Mouse (Mus musculus) CH12F3 (cell line): ENCODE data around the gene Tbx6.

Source experiments
- in situ Hi-C: fragments of 300-500 bp; cut with MboI; formaldehyde crosslinking; loops from 2 replicates; pipeline ENCODE4 v1.14.3; 2020; ENCODE audit warnings: low sequenced_read_pairs

The Tbx6 gene

DNA sequence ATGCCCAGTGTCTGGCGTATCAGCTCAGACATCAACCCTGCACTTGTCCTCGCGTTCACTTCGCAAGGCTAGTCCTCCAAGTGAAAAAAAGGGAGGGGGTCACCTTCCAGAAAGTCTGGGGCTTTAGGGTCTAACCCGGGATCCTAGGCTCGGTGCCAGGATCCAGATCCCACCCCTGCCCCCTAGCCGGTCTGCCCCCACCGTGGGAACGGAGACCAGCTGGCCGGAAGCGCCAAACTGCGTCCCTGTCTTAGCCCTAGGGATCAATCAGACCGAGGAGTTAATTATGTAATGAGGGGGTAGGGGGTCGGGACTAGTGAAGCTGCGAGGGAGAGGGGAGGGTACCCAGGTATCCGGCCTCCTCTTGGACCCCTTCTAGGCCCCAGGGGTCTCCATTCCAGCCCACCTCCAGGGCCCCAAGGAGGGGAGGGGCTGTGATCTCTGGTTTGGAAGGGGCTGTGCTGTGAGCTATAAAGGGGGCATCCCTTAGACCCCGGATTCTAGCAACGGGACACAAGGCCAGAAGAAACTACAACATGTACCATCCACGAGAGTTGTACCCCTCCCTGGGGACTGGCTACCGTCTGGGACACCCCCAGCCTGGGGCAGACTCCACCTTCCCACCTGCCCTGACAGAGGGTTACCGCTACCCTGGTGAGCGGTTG lies at the start of gene Tbx6:
Tbx6 (plus strand) TSS at position 513 of the 665 bp plus-strand sequence.
- in situ Hi-C loops: no loop called here

DNA sequence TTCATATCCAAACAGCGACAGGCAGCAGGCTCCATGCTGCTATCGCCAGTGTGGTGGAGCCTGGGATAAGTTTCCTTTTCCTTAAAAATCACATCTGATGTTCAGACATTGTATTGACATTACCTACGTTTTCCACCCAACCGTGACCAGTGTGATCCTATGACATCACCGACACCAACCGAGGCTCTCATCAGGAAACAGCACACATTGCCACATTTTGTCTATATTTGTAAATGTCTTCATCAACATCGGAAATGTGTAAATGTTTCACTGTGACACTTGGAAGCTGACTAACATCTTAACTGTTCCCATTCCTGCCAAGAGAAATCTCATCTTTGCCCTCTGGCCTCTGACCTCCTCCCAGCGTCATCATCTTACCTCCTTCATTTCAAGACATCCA lies 45.2 kb upstream of the Tbx6 start:
- in situ Hi-C loops: loop anchor here (25.0 kb wide), 1 partner anchor 926 kb away; no protein-coding TSS in a partner anchor

DNA sequence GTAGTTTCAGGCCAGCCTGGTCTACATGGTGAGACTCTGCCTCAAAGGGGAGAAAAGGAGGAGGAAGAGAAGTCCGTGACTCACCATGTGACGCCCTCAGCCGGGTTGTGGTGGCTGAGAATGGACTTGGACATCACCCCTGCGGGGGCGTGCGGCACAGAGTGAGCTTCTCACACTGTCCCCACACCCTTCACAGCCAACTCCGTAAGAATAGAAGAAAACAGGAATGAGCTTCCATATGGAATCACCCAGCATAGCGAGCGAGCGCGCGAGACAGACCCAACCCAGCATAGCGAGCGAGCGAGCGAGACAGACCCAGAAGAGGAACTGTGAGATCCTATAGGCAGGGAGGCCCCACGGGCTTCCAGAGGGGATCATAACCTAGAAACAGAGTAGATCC lies 41.7 kb upstream of the Tbx6 start:
- in situ Hi-C loops: loop anchor here (25.0 kb wide), 1 partner anchor 923 kb away; no protein-coding TSS in a partner anchor

DNA sequence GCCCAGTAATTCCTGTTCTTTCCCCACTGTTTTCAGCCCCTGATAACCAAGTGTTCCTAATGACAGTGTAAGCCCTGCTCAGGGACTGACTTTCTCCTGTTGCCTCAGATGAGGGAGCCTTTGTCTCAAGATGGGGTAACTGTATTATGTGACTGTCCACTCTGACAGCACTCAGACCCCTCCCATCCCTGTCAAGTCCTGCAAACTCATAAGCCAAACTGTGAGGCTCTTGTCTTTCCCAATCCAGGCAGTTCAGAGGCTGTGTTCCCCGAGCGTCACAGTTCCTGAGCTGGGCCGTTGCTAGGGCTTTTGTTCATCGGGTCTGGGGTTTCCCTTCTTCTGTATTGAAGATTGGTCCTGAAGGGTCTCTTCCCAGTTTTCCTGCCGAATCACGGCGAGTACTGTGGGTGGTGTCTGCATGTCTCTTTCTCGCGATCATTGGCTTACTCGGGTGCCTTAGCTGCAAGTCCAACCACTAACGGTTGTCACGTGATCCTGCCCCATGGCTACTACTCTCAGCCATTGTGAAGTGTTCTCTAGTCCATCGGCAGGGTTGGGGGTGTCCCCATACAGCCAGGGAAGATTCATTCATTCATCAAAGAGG lies 41.0 kb upstream of the Tbx6 start:
- in situ Hi-C loops: loop anchor here (25.0 kb wide), 1 partner anchor 922 kb away; no protein-coding TSS in a partner anchor

DNA sequence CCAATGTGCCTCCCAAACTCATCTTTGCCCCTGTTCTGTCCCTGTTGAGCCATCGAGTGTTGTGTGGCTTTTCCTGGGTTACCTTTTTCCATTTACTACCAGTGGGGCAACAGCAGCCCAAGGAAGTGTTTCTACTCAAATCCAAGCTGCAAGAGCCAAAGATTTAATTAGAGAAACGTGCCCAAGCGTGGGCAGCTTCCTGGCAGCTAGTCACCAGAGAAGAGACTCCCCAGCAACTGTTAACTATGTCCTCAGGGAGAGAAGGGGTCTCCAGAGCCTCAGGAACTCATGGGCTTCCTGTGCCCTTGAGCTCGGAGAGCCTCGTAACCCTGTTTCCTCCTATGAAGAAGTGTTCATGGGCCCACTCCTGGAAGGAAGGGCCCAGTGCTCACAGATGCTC lies 40.3 kb upstream of the Tbx6 start:
- in situ Hi-C loops: loop anchor here (25.0 kb wide), 1 partner anchor 921 kb away; no protein-coding TSS in a partner anchor

DNA sequence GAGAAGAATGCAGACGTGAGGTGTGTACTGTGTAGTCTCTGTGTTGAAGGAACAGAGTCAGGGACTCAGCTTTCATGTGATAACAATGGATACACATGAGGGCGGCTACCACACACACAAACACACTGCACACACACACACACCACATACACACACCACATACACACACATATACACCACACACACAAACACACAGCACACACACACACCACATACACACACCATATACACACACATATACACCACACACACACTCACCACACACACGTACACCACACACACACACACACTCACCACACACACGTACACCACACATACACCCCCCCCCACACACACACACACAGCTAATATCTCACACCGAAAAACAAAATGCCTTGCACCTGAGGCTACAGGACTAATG lies 39.8 kb upstream of the Tbx6 start:
- in situ Hi-C loops: loop anchor here (25.0 kb wide), 1 partner anchor 921 kb away; no protein-coding TSS in a partner anchor

DNA sequence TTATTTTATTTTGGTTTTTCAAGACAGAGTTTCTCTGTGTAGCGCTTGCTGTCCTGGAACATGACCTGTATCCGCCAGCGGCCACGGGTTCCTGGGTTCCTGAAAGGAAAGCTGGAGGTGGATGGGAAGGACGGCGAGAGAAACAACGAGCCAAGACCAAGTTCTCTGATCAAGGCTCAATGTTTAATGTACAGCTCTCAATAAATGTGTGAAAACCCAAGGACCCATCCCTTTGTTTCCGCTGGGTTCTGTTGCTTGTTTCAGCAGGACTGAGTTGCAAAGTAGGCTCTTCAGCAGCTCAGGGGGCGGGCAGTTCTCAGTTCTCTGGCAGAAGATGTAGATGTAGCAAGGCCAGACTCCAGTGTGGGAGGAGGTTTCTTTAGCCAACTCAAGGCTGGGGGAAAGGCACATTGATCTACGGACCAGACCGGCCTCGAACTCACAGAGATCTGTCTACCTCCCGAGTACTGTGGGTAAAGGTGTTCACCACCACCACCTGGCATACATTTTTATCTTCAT lies 39.3 kb upstream of the Tbx6 start:
- in situ Hi-C loops: loop anchor here (25.0 kb wide), 1 partner anchor 920 kb away; no protein-coding TSS in a partner anchor

DNA sequence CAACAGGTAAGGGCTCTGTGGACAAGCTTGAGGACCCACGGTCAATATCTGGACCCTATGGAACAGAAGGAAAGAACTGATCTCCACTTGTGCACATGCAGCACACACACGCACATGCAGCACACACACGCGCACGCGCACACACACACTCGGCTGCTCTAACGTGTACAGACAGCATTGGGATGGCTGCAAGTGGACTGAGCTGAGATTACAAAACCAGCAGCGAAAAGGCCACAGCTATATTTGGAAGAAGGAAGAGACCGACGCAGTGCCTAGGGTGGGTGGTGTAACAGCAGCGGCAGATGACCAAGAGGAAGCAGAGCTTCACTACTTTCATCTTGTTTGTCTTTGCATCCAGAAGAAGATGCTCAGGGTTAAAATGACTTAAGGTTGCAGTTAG lies 35.2 kb upstream of the Tbx6 start:
- in situ Hi-C loops: loop anchor here (25.0 kb wide), 1 partner anchor 916 kb away; no protein-coding TSS in a partner anchor

DNA sequence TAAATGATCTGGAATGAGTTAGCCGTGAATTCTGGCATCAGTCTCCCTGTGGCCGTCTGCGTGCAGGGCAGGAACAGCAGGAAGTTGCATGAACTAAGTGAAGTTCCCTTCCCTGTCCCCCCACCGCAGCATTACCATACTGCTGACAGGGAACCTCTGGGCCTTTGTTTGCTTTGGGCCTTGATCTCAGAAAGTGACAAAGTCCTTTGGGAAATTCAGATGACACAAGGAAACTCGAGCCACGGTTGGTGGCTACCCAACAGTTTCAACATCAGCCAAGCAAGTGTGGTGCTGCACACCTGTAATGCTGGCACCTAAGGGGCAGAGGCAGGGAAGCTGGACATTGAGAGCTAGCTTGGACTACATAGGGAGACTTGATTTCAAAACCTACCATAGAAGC lies 34.5 kb upstream of the Tbx6 start:
- in situ Hi-C loops: loop anchor here (25.0 kb wide), 1 partner anchor 916 kb away; no protein-coding TSS in a partner anchor

DNA sequence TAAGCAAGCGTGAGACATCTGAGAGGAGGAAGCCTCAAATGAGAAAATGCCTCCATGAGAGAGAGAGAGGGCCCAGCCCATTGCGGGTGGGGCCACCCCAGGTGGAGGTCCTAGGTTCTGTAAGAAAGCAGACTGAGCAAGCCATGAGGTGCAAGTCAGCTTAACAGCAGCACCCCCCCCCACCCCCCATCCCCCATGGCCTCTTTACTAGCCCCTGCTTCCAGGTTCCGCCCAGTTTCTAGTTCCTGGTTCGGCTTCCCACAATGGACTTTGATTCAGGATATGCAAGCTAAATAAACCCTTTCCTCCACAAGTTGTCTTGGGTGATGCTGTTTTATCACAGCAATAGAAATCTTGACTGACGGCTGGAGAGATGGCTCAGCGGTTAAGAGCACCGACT lies 32.5 kb upstream of the Tbx6 start:
- in situ Hi-C loops: loop anchor here (25.0 kb wide), 1 partner anchor 913 kb away; no protein-coding TSS in a partner anchor

DNA sequence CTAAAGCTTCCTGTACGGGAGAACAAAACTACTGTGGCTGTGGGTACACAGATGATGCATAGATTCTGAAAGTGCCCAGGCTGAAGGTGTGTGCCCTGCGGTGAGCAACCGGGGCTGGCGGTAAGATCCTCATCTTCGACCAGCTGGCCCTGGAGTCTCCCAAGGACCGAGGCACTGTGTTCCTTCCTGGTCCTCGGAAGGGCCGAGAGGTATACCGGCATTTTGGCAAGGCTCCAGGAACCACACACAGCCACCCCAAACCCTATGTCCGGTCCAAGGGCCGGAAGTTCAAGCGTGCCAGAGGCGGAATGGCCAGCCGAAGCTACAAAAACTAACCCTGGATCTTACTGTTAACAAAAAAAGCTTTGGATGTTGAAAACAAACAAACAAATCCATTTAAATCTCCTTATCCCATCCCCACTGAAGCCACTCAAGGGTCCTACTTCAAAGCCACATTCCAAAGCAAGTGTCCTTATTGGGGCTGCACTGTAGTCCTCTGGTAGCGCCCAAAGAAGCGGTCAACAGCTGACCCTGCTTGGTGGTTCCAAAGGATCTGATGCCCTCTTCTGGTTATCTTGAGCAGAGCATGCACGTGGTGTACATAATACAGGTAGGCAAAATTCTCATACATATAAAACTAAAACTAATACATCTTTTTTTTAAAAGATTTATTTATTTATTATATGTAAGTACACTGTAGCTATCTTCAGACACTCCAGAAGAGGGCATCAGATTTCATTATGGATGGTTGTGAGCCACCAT lies 31.5 kb upstream of the Tbx6 start:
- in situ Hi-C loops: loop anchor here (25.0 kb wide), 1 partner anchor 913 kb away; no protein-coding TSS in a partner anchor

DNA sequence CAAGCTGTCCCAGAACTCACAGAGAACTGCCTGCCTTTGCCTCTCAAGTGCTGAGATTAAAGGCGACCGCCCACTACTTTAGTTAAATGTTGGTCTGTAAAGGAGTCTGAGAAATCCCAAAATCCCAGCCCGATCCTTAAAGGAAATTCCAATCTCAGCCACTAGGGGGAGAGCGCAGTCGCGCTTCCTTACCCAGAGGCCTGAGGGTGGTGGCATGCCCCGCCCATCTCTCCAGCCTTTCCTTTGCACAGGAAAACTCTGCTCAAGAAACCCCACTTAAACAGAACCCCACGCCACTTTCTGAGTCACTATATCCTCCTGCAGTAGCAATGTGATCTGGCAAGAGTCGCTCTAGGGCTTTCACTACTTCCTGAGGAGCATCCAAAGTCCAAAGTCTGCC lies 26.4 kb upstream of the Tbx6 start:
- in situ Hi-C loops: no loop called here

DNA sequence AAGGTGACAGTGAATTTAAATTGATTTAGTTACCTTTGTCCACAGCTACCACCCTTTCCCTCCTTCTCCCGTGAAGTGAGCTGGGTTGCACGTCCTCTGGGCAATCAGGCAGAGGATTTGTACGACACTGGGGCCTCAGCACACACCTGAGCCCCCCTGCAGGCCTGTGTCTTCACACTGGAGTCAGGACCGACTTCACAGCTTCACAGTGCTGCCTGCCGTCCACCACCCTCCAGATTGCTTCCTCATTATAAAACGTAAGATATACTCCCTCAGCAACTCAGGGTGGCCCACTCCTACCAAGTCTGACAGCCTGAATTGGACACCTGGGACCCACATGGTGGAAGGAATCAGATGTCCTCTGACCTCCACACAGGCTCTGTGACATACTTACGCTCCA lies 22.7 kb upstream of the Tbx6 start:
- in situ Hi-C loops: no loop called here

DNA sequence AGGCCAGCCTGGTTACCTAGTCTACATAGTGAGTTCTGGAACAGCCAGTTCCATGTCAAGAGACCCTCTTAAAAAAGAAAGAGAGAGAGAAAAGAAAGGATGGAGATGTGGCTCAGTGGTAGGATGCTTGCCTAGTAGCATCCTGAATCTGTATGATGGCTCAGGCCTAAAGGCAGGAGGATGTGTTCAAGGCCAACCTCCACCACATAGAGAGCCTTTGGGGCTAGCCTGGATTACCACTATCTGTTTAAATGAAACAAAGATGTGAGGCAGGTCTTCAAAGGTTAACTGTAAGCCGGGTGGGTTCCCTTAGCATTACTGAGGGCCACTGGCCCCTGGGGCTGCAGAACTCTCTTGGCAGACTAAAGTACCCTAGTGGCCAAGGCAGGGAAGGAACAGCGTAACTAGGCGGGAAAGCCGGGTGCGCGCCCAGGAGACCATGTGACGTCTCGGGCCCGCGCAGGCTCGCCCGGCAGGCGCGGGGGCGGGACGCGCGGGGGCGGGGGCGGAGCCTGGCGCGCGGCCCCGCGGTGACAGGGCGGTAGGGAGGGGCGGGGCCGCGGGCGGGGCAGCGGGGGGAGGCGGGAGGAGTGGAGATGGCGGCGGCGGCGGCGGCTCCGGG lies 22.1 kb upstream of the Tbx6 start, which contains the start of gene Mapk3:
Mapk3 (plus strand) TSS at position 552 of the 622 bp plus-strand sequence.
- in situ Hi-C loops: no loop called here

DNA sequence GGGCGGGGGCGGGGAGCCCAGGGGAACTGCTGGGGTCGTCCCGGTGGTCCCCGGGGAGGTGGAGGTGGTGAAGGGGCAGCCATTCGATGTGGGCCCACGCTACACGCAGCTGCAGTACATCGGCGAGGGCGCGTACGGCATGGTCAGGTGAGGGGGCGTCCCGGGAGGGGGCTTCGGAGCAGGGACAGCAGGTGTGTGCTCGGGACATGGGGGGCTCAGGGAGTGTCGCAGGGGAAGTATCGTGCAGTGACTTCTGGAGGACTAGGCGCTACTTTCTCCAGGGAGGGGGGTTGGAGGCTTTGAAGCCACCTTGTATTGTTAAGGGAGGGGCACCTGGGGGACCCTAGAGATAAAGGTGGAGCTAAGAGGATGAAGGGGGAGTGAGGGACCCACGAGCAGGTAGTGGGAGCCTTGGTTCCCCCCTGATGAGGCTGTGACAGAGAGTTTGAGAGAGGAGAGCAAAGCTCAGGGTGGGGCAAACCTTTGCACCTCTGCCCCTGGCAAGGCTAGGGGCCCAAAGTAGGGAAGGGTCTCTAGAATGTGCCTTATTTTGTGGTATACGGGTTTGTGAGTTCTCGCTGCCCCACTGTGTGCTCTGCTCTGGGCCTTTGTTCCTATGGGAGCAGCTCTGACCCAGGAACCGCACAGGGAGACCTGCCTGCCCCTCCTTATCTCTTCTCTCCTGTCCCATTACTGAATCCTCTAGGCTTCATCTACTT lies 21.5 kb upstream of the Tbx6 start:
- in situ Hi-C loops: no loop called here

DNA sequence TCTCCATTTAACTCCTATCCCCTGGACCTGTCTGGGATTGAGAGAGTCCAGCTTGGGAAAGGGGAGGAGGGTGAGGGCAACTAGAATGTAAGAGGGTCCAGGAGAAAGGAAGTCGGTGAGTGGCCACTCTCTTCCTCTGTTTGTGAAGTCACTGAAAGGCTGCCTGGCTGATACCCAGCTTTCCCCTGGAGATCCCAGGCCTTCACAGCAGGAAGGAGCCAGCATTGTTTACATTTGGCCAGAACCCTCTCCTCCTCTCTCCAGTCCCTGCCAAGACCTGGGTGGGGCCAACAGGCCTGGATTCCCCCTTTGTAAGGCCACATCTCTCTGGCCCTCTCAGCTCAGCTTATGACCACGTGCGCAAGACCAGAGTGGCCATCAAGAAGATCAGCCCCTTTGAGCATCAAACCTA lies 20.9 kb upstream of the Tbx6 start:
- in situ Hi-C loops: no loop called here

DNA sequence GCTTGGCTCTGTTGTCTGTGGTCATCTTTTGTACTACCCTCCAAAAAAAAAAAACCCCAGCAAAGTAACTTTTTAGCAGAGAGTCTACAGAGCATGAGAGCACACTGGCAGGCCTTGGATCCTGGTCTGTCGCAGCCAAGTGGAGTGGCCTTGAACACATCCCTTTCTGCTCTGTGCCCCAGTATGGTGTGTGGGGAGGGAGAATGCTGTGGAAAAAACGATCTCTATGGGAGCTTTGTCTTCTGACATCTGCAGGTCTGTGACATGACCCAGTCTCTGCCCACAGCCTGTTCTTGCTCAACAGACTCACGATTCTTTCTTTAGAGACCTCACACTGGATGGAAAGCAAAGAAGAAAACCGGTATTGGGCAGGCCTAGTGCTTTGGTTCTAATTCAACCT lies 20.3 kb upstream of the Tbx6 start:
- in situ Hi-C loops: no loop called here

DNA sequence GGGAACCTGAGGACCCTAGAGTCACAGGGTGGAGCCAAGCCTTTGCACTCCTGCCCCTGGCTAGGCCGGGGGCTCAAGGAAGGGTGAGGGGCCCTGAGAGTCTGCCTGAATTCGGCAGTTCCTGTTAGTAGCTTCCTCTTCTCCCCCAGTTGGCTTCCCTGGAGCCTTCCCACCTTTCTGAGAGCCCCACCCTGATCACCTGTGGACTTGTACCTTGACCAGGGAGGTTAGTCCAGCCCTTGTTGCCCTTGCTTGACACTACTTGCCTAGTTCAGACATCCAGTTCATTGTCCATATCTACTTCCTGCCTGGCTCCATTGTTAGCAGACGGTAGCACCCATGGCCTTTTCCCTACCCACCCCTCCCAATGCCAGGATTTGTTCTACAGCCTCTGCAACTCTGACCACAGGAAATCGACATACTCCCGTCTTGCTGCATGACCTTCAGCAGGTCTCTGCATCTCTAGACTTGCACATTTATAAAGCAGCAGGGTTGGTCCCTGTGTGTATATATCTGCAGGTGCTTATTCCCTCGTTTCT lies 19.7 kb upstream of the Tbx6 start:
- in situ Hi-C loops: no loop called here

DNA sequence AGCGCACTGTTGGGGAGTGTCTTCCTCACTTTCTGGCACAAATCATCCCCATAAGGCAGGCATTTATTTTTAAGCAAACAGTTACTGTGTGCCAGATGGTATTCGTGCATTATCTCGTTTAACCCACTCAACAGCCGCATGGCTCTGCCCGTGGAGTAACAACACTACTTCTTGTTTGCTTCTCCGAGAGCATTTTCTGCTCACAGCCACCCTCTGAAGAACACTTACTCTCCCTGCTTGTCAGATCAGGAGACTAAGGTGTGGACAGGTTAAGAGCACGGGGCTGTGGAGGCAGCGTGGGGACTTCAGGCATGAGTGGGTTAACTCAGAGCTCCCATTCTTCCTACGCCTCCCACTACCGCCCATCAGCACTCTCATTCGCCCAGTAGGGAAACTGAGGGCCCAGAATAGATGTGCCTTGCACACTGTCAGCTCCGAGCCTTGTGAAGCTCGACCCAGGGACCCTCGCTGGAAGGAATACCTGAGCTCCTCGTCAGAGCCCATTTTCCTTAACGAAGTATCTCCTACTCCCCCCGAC lies 18.7 kb upstream of the Tbx6 start:
- in situ Hi-C loops: no loop called here
